Mouse (Mus musculus) neural tube, embryonic 10.5 days (tissue): ENCODE results near the gene Akap8l.
A peak's percentile ranks its signal among the peaks of the same experiment; 100 is the strongest.

Source experiments
- DNase-seq: peaks from one replicate; pipeline ENCODE4 v3.0.0-alpha.2; 2017; ENCODE audit warnings: low spot score; ENCODE audit errors: extremely low spot score

Akap8l gene

GRCm38 (mm10) chr17:32350382-32350983, at the start of gene Akap8l:
Gene Akap8l, minus strand, starts transcription at chr17:32350607.
- peak; percentile 88 for DNase-seq

- no peak for DNase-seq
Observed at GRCm38 (mm10) chr17:32396266-32396665, 45.9 kb upstream of the Akap8l start.

DNA sequence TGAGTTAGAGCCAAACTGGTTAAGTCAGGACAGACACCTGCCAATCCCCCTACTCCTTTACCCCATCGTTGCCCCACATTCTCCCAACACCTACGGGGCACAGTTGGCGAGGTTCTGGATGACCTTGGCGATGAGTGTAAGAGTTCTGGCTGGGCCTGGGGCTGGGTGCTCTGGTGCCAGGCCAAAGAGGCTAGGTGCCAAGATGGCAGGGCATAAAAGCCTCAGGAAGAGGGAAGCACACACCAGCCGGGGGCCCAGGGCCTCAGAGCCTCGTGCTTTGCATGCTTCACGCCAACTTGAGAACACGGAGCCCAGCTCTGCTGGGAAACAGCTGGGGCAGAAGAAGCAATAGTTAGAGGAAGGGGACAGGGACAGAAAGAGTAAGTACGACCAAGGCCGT, 43.5 kb upstream of the Akap8l start:
- no peak for DNase-seq

GRCm38 (mm10) chr17:32389101-32389659, 38.8 kb upstream of the Akap8l start, which contains the start of gene Wiz:
Gene Wiz, minus strand, starts transcription at chr17:32389439.
- peak; percentile 92 for DNase-seq

DNA sequence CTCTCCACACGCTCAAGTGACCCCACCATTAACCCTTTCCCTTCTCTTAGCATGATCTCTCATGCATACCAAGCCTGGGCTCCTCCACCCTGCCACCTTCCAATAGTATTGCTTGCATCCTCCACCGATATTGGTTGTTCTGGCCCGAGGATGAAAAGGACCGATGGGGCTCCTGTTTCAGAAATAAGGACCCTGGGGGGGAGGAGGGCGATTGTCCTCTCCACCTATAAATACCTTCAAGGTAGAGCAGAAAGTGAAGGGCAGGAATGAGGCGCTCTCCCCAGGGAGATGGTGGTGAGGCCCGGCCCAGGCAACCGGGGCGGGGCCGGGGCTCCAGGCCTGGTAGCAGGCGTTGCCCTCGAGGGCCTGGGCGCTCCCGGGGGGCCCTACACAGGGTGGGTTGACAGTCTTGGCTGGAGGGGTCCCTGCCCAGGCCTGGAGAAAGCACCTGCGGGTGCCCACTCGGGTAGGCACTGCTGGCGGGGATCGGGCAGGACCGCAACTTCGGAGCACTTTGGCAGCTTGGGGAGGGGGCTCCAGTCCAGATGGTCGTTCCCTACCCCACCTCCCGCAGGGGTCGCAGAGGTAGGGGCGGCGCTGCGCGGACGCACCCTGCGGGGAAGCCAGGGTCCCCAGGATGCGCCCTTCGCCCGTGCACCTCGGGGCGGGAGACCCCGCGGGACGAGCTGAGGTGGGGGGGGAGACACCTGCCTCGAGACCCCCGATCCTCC, 38.1 kb upstream of the Akap8l start:
- no peak for DNase-seq

DNA sequence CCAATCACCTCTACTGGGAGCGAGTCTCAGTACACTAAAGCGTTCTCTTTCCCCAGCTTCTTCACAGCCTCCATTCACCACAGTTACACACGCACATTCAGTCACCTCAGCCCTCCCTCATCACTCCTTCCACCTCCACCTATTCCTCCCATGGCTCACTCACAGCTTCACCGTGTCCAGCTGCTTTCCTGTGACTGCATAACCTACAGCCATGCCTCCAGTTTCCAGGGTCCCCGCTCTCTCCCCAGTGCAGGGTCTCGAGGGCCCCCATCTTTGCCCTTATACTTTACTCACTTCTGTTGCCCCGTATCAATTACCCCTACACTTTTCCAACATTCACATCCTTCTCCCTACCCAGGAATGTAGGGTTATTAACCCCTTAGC, 37.6 kb upstream of the Akap8l start:
- DNase-seq, result no peak

DNA sequence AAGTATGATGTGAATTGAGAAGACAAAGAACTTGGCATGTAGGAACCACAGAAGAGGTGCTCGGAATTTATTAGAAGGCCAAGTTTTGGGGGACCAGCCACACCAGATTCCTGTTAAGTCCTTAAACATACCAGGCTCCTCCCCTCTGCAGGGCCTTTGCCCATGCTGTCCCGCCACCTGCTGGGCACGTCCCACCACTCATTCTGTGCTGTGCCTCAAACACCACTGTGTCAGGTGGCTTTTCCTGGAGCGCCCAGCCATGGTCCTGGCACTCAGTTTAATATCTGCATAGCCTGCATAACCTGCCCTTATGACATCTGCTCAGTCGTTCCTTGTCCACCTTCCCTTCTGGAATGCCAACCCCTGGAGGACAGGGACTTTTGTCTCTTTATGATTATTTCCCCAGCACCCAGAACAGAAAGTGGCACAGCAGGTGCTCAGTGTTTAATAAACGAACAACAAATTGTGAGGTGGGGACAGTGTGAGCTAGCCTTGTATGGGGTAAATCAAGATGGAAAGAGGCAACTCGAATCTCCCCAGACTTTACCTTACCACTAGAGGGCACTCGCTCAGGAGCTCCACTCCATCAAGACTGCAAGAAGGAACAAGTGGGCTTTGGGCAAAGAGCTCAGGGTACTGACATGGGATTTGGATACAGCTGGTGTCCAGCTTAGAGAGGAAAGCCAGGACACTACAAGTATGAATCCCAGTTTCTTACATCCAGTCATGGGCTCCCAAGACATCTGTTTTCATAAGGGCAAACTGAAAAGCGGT, 36.4 kb upstream of the Akap8l start:
- no peak for DNase-seq

DNA sequence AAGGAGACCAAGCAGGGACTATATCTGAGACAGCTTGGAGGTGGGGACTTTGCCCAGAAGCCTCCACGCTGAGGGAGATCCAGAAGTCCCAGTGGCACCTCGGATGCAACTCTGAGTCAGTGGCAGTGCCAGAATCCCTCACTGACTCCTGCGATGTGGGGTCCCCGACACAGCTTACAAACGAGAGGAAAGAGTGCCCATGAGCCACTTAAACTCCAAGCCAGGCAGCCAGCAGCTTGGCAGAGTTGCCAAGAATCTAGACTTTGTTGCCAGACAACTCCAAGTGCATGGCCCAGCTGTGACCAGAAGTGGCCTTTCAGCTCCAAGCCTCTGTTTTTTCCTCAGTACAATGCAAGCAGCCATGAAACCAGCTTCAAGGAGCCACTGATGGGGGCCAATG, 33.3 kb upstream of the Akap8l start:
- DNase-seq, result no peak

DNA sequence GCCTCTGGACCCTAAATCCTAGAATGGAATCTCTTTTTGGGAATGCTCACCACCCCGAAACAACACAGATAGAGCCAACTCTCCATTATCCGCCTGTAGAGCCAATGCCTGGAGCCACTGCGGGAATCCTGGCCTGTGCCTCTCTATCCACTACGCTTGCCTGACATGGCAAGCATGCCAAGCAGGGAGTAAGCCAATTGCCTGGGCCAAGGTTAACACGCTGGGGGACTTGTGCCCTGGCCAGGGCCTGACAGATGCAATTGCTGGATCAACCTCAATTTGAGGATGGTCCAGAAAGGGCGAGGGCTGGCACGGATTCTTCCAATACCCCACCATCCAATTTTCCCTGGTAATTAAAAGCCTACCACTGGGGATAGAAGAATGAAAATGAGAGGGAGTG, 32.2 kb upstream of the Akap8l start:
- DNase-seq, result no peak

DNA sequence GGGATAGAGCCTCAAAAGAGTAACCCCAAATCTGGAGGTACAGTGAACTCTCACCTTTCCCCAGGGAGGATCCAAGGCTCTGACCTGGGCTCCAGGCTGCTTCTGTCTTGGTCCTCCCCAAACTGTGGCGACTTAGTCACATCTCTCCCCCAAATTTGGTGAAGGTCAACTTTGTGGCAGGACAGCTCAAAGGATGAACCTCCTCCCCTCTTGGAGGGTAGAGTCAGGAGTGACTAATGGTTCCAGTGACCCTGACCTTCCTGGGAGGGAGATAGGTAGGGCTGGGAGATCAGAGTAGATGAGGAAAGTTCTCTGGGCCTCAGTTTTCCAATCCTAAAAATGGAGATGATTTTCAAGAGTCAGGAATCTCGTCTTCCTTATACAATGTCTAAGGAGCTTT, 28.4 kb upstream of the Akap8l start:
- no peak for DNase-seq

DNA sequence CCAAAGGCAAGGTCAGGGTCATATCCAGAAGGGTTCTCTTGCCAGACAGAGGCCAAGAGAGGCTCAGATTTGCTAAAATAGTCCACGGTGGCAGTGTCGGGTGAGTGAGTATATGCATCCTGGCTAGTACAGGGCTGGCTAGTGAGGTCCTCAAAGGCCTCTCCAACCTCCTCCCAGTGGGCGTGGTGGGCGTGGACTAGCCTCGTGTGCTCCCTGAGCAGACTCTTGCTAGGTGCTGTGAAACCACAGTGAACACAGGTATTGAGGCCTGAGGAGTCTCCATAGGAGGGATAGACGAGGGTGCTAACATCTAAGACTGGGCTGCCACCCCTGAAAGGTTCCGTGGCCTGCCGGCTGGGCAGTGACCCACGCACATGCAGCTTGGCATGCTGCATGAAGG, 26.7 kb upstream of the Akap8l start:
- no peak for DNase-seq

DNA sequence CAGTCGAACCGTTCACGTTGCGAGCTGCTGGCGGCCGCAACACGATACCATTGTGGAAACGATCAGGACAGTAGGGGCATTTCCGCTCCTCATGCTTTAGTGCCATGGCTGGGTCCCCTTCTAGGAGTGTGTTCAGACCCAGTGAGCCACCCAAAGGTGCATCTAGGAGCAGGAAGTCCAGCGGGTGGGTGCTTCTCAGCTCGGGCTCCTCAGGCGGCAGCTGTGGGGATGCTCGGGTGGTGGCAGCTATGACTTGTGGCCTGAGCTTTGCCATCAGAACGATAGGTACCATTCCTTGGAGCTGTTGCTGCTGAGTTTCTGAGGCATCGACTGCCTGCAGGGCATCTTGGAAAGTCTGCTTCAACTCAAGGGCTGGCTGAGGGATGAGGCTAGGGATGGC, 26.1 kb upstream of the Akap8l start:
- DNase-seq, result no peak

DNA sequence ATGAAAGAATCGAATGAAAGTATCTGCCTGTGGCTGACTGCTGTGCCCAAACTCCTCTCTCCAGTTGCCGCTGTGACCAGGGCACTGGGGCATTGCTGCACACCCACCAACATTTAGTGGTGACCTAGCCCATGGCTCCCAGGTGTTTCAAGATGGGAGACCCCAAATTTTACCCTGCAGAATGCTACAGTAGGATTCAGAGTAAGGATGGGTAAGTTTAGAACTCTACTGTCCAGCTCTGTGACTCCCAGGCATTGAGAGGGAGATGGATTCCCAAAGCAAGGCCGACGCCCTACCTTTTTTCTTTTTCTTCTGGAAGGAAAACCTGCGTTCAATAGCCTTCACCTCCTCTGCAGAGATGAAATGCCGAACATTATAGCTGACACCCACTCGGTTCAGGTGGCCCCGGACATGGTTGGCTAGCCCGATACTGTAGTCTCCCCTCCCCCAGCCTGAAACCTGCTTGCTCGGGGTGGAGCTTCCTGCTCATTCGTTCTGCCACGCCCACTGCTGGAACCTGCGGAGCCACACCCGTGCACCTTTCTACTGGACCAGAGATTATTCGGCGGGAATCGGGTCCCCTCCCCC, 18.7 kb upstream of the Akap8l start:
- DNase-seq, result peak; percentile 48

GRCm38 (mm10) chr17:32367706-32368105, 17.3 kb upstream of the Akap8l start:
- DNase-seq, result no peak

DNA sequence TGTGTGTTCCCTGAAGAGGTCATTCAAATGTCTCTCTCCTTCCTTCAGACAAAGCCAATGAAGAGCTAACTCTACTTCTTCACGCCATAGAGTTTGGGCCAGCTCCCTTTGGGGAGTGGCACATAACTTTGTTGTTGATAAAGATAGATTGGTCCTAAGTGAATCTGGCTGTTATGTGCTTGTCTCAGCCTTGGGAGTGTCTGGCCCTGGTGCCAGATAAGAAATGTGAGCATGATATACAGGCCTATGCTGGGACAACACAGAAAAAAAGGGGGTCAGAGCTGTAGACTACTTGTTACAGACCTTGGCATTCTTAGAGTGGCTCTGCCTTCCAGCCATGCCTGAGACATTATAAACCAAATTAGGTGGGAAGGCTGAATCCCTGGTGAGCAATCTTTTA, 14.9 kb upstream of the Akap8l start:
- DNase-seq, result no peak

DNA sequence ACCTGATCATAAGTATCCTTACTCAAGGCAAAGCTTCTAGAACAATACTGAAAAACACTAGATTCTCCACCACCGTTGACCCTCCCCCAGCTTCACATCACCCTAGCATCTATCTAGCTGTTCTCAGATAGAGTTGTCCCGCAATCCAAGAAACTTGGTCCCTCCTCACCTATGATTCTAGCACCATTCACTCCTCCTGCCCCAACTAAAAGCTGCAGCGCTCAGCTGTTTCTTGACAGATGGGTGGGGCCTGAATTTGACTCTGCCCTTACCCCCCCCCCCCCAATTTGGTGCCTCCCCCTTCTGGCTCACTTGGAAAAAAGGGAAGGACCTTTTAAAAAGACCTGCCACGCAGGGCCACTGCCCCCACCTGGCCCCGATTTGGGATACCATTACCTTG, 14.4 kb upstream of the Akap8l start:
- DNase-seq, result peak; percentile 12

GRCm38 (mm10) chr17:32364331-32364730, 13.9 kb upstream of the Akap8l start:
- DNase-seq, result peak; percentile 88

DNA sequence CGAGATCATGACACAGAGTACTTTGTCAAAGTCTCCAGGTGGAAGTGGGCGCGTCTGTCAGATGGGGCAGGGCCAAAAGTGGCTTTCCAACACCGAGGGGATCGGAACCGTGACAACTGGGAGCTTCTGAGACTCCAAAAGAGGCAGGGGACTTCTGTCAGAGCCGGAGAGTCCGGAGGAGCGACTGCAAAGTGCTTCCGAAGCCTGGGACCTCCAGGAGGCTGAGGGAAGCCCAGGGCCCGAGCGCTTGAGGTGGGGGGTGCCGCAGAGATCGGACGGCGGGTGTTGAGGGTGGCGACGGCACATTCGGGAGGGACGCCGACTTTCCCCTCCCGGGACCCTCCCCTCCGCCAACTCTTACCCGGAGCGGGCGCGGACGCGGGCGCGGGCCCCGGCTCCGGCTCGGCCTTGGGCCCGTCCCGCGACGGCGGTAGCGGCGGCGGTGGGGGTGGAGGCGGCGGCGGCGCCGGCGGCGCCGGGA, 13.5 kb upstream of the Akap8l start:
- no peak for DNase-seq

- no peak for DNase-seq
Observed at GRCm38 (mm10) chr17:32362686-32363085, 12.3 kb upstream of the Akap8l start.

DNA sequence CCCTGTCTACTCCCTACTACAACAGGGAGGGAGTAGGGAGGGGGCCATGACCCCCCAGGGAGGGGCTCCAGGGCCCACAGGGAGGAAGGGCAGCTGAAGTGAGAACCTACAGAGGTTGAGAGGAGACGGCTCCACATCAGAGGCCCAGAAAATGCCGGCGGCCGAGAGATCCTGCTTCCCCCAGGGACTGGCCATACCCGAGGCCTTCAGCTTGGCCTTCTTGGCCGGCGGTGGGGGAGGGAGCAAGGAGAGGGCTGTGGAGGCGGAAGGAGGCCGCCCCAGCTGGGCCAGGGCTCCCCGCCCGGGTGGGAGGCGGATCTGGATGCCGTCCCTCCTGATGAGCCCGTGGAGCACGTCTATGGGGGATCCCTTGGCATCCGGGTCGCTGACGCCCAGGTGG, 9.5 kb upstream of the Akap8l start:
- DNase-seq, result no peak

- no peak for DNase-seq
Observed at GRCm38 (mm10) chr17:32358943-32359340, 8.5 kb upstream of the Akap8l start.
